Mouse (Mus musculus): Measurements from ENCODE around the gene Gm17571. TPM values are rescaled to one million over a fixed set of nuclear protein-coding genes. Genes with fewer than 3 reads are reported as not detected.

Gm17571 gene
- polyA plus RNA-seq (2015; fragmentation: Nextera tagmentation; extraction: Ambion mirVana): not detected in 2 replicates

DNA sequence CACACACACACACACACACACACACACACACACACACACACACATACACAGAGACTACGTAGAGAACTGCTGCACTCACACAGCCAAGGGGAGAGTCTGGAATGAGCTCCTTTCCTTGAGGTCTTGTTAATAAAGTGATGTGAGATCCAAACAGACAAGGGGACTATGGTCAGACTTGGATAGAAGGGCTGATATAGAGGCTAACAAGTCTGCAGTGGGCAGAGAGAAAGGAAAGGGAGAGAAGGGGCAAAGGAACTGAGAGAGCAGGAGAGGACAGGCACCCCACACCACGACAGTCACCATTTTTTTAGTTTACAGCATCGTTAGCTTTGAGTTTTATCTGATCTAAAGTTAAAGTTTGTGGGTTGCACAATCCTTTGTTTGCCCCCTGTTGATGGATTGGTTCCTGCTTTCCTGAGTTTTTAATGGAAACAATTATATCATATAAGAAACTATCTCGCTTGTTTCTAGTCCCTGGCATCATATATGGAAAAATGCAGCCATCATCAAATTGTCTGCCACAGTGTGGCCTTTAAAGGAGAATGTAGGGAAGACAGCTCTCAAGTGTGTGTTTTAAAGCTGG lies at the start of gene Gm17571:
TSS of gene Gm17571 (minus strand) at position 51 of the 583 bp plus-strand sequence.
- no peaks in the 10 kb centered on the region for H3K27me3 ChIP-seq
- no peak within 1 kb of the TSS for H3K9ac ChIP-seq (replicated peaks)
- H3K4me1 ChIP-seq: no peaks in the 10 kb centered on the region
- H3K4me3 ChIP-seq: no peak within 1 kb of the TSS
- H3K27ac ChIP-seq (replicated peaks): no peak within 1 kb of the TSS
- H3K4me2 ChIP-seq (replicated peaks): no peak within 1 kb of the TSS
- no peaks in the 10 kb centered on the region for H3K36me3 ChIP-seq
- H3K9me3 ChIP-seq: no peaks in the 10 kb centered on the region
- 79% methylated on average over 4 of the region's 4 CpGs for WGBS
- ATAC-seq (replicated peaks): no peak

GRCm38 (mm10) chr9:13495530-13495929 lies 49.0 kb upstream of the Gm17571 start:
- H3K4me2 ChIP-seq (replicated peaks): no peak overlapping the region
- no peak overlapping the region for H3K4me3 ChIP-seq
- H3K9me3 ChIP-seq: no peaks in the 10 kb centered on the region
- H3K9ac ChIP-seq (replicated peaks): no peak overlapping the region
- ATAC-seq (replicated peaks): no peak
- H3K36me3 ChIP-seq: no peaks in the 10 kb centered on the region
- H3K27me3 ChIP-seq: no peaks in the 10 kb centered on the region
- no peak overlapping the region for H3K27ac ChIP-seq (replicated peaks)
- H3K4me1 ChIP-seq: peaks cover 9% of the 10 kb centered on the region; the same call in 1 of the 2 replicates

GRCm38 (mm10) chr9:13493746-13494145 lies 47.2 kb upstream of the Gm17571 start:
- Histone ChIP-seq H3K27me3 (no peaks in the 10 kb centered on the region), H3K4me1 (0 out of 2 replicates have a peak, but pooled peaks cover 6% of the 10 kb centered on the region), H3K9me3 (no peaks in the 10 kb centered on the region), H3K36me3 (no peaks in the 10 kb centered on the region), H3K9ac (replicated peaks) (no peak overlapping the region), H3K27ac (replicated peaks) (no peak overlapping the region), H3K4me3 (no peak overlapping the region), H3K4me2 (replicated peaks) (no peak overlapping the region)
- no peak for ATAC-seq (replicated peaks)
- WGBS: 85% methylated on average over 2 of the region's 2 CpGs

- Histone ChIP-seq H3K9me3 (no peaks in the 10 kb centered on the region), H3K4me1 (0 out of 2 replicates have a peak, but pooled peaks cover 3% of the 10 kb centered on the region), H3K36me3 (no peaks in the 10 kb centered on the region), H3K4me3 (no peak overlapping the region), H3K4me2 (replicated peaks) (no peak overlapping the region), H3K27me3 (no peaks in the 10 kb centered on the region), H3K9ac (replicated peaks) (no peak overlapping the region), H3K27ac (replicated peaks) (no peak overlapping the region)
- ATAC-seq (replicated peaks): no peak
- 70% methylated on average over 2 of the region's 2 CpGs for WGBS
These were observed 46.3 kb upstream of the Gm17571 start for GRCm38 (mm10) chr9:13492807-13493206.

- Histone ChIP-seq H3K4me1 (0 out of 2 replicates have a peak, but pooled peaks cover 2% of the 10 kb centered on the region), H3K27ac (replicated peaks) (no peak overlapping the region), H3K27me3 (no peaks in the 10 kb centered on the region), H3K36me3 (no peaks in the 10 kb centered on the region), H3K4me3 (no peak overlapping the region), H3K4me2 (replicated peaks) (no peak overlapping the region), H3K9ac (replicated peaks) (no peak overlapping the region), H3K9me3 (no peaks in the 10 kb centered on the region)
- WGBS: 92% methylated on average over 9 of the region's 9 CpGs
- ATAC-seq (replicated peaks): no peak
These were observed 45.5 kb upstream of the Gm17571 start for GRCm38 (mm10) chr9:13491854-13492620.

GRCm38 (mm10) chr9:13491107-13491506 lies 44.6 kb upstream of the Gm17571 start:
- no peak overlapping the region for H3K4me3 ChIP-seq
- H3K4me1 ChIP-seq: no peaks in the 10 kb centered on the region
- H3K9ac ChIP-seq (replicated peaks): no peak overlapping the region
- ATAC-seq (replicated peaks): no peak
- 69% methylated on average over 1 of the region's 1 CpGs for WGBS
- no peaks in the 10 kb centered on the region for H3K9me3 ChIP-seq
- no peak overlapping the region for H3K27ac ChIP-seq (replicated peaks)
- H3K27me3 ChIP-seq: no peaks in the 10 kb centered on the region
- H3K36me3 ChIP-seq: no peaks in the 10 kb centered on the region
- H3K4me2 ChIP-seq (replicated peaks): no peak overlapping the region

DNA sequence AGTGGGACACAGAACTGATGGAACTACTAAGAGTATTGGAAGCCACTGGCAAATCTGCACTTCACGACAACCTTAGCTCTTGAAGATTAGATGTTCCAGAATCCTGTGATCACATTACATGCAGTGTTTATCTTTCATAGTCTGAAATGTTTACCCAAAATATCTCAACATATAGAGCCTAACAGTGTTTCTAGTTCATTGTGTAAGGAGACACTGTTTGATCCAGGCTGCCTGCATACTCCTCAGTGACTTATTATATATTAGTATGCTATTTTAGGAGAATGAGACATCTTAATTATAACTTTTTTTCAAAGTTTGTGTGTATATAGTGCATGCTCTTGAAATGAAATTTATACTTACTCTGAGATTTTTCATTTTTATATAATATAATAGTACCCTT lies 39.4 kb upstream of the Gm17571 start:
- no peak for ATAC-seq (replicated peaks)
- Histone ChIP-seq H3K4me2 (replicated peaks) (no peak overlapping the region), H3K36me3 (no peaks in the 10 kb centered on the region), H3K4me3 (no peak overlapping the region), H3K4me1 (peaks cover 11% of the 10 kb centered on the region), H3K27me3 (no peaks in the 10 kb centered on the region), H3K9ac (replicated peaks) (no peak overlapping the region), H3K9me3 (no peaks in the 10 kb centered on the region), H3K27ac (replicated peaks) (no peak overlapping the region)
- WGBS: 83% methylated on average over 1 of the region's 1 CpGs

DNA sequence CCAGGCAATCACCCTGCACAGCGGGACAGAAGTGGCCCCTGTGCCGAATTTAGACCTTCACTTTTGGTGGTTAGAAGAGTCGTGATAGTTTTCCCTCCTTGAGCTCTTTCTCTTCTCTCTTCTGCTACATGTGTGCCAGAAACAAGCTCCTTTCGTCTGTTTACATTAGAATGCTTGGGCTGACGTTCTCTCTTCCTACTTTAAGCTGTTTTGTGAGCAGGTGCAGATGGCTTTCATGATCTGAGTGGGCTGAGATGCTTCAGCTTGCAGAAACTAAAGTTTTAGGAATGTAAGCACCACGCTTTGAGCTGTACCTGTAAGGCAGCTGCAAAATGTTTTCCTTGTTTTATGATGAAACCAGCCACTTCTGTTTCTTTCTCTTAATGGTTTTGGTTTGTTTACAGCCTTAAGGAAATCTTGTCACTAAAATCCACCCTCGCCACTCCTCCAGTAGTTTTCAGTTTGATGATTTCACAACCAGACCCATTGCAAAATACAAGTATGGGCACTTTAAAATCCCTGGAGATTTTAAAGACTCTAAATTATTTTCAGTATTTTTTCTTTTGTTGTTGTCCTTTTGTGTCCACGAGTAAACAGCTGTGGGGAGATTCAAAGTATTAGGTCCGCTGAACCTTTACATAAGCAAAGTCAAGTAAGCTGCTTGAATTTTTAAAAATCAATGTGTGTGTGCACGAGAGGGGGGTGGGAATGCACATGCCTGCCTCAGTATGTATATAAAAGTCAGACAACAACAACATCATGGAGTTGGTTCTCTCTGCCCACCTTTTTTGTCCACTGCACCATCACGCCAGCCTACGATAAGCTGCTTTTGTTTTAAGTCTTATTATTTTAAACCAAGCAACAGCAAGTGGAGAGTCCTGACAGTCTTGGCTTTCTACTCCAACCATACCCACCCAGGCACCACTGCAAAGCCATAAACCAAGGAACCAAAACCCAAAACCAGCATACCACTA lies 38.0 kb upstream of the Gm17571 start:
- Histone ChIP-seq H3K4me1 (peaks cover 19% of the 10 kb centered on the region), H3K4me2 (replicated peaks) (no peak overlapping the region), H3K36me3 (no peaks in the 10 kb centered on the region), H3K4me3 (no peak overlapping the region), H3K9me3 (no peaks in the 10 kb centered on the region), H3K9ac (replicated peaks) (no peak overlapping the region), H3K27me3 (no peaks in the 10 kb centered on the region), H3K27ac (replicated peaks) (no peak overlapping the region)
- ATAC-seq (replicated peaks): no peak
- WGBS: 35% methylated on average over 12 of the region's 12 CpGs

- Histone ChIP-seq H3K9ac (replicated peaks) (no peak overlapping the region), H3K36me3 (no peaks in the 10 kb centered on the region), H3K4me3 (no peak overlapping the region), H3K9me3 (no peaks in the 10 kb centered on the region), H3K27ac (replicated peaks) (no peak overlapping the region), H3K27me3 (no peaks in the 10 kb centered on the region), H3K4me1 (peaks cover 25% of the 10 kb centered on the region), H3K4me2 (replicated peaks) (no peak overlapping the region)
- 77% methylated on average over 5 of the region's 5 CpGs for WGBS
- 0 out of 2 replicates have a peak, but pooled peaks have one; percentile 20 for ATAC-seq (replicated peaks)
These were observed 36.9 kb upstream of the Gm17571 start for GRCm38 (mm10) chr9:13483199-13484068.

DNA sequence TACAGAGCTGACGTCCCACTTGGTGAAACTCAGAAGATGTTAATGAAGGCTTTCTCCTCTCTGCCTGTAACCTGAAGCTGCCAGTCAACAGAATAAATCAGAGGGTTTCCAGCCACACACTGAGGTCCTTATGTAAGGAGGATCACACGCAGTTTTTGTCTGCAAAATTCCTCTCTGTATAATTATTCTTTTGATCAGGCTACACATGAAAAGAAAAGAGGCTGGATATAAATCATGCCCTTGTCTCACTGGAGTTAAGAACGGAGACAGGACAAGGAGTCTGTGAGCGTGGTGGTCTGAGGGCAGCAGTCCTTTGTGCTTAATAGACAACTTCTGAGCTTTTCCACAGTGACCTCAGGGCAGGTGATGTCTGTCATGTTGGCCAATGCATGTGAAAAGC lies 32.7 kb upstream of the Gm17571 start:
- ATAC-seq (replicated peaks): peak; percentile 49; the same call in 1 of the 2 replicates
- 5% methylated on average over 4 of the region's 4 CpGs for WGBS
- no peak overlapping the region for H3K27ac ChIP-seq (replicated peaks)
- no peak overlapping the region for H3K4me2 ChIP-seq (replicated peaks)
- H3K9ac ChIP-seq (replicated peaks): no peak overlapping the region
- H3K4me1 ChIP-seq: peaks cover 22% of the 10 kb centered on the region
- no peak overlapping the region for H3K4me3 ChIP-seq
- H3K36me3 ChIP-seq: no peaks in the 10 kb centered on the region
- H3K27me3 ChIP-seq: no peaks in the 10 kb centered on the region
- H3K9me3 ChIP-seq: no peaks in the 10 kb centered on the region

DNA sequence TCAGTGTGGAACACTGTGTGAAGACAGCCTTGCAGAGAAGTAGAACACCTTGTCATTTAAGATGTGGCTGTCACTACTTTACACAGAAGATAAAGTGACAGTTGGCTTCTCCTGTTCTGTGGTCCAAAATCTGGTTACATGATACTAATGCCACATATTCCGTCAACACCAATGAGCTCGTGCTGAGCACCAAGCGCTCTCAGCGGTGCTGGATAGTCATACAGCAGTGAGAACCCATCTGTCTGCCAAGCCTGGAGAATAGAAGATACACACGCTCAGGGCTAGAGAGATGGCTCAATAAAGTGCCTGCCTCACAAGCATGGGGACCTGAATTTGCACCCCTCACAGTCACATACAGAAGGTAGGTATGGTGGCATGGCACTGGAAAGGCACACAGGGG lies 28.4 kb upstream of the Gm17571 start:
- no peak for ATAC-seq (replicated peaks)
- Histone ChIP-seq H3K36me3 (no peaks in the 10 kb centered on the region), H3K9ac (replicated peaks) (no peak overlapping the region), H3K4me1 (peaks cover 10% of the 10 kb centered on the region), H3K4me2 (replicated peaks) (no peak overlapping the region), H3K27ac (replicated peaks) (no peak overlapping the region), H3K9me3 (no peaks in the 10 kb centered on the region), H3K4me3 (no peak overlapping the region), H3K27me3 (no peaks in the 10 kb centered on the region)
- 89% methylated on average over 5 of the region's 5 CpGs for WGBS
